Mouse (Mus musculus) liver, embryonic 16.5 days (tissue): ENCODE data around the gene Mmp24. TPM values are rescaled to one million over a fixed set of nuclear protein-coding genes. Genes with fewer than 3 reads are reported as not detected.

Experiments
- ATAC-seq: fragments of 200-750 bp; cut with Nextera tagmentation; 2 replicates; pipeline ENCODE4 v1.8.0; 2017; ENCODE audit warnings: low read depth, mild to moderate bottlenecking, moderate number of reproducible peaks, moderate library complexity
- H3K27ac ChIP-seq: fragments of 300-500 bp; sonication (generic); 2 replicates; pipeline ENCODE4 v1.5.1; 2014; ENCODE audit warnings: mild to moderate bottlenecking, low read length
- H3K27me3 ChIP-seq: fragments of 300-500 bp; sonication (generic); 2 replicates; pipeline ENCODE4 v1.6.1; 2014; ENCODE audit warnings: low read depth, low read length, mixed read lengths; ENCODE audit not compliant: control insufficient read depth, insufficient read depth
- H3K36me3 ChIP-seq: fragments of 300-500 bp; sonication (generic); 2 replicates; pipeline ENCODE4 v1.6.1; 2014; ENCODE audit warnings: mild to moderate bottlenecking; ENCODE audit not compliant: control insufficient read depth, insufficient read depth
- H3K4me1 ChIP-seq: fragments of 300-500 bp; sonication (generic); 2 replicates; pipeline ENCODE4 v1.6.1; 2014; ENCODE audit warnings: low read depth, low read length, mixed read lengths; ENCODE audit not compliant: control insufficient read depth
- H3K4me2 ChIP-seq: fragments of 300-500 bp; sonication (generic); 2 replicates; pipeline ENCODE4 v1.6.1; 2014; ENCODE audit warnings: low read depth, low read length, mixed read lengths
- H3K4me3 ChIP-seq: fragments of 300-500 bp; sonication (generic); 2 replicates; pipeline ENCODE4 v1.5.1; 2014; ENCODE audit warnings: low read depth, mild to moderate bottlenecking, low read length
- H3K9ac ChIP-seq: fragments of 300-500 bp; sonication (generic); 2 replicates; pipeline ENCODE4 v1.6.1; 2014; ENCODE audit warnings: low read depth, low read length
- H3K9me3 ChIP-seq: fragments of 300-500 bp; sonication (generic); replicated peaks from 2 replicates; pipeline ENCODE4 v1.6.1; 2016; ENCODE audit warnings: low read length; ENCODE audit not compliant: control insufficient read depth
- WGBS: fragments of 180-500 bp; shearing (Covaris S2); extraction: QIAGEN DNeasy Blood & Tissue Kit; methylation state at CpG from one replicate; pipeline ENCODE4 v1.1.7; 2014; ENCODE audit not compliant: insufficient replicate concordance; 5-methylcytosine and 5-hydroxymethylcytosine counted together
- polyA plus RNA-seq: library from polyadenylated mRNA; unstranded; fragments of >200 nt; fragmentation: Nextera tagmentation; extraction: Ambion mirVana; gene quantifications from 2 replicates; pipeline ENCODE4 v1.2.1, GENCODE M21; 2015

The Mmp24 gene
- polyA plus RNA-seq, 1 experiment from 2014 or later: not detected

DNA sequence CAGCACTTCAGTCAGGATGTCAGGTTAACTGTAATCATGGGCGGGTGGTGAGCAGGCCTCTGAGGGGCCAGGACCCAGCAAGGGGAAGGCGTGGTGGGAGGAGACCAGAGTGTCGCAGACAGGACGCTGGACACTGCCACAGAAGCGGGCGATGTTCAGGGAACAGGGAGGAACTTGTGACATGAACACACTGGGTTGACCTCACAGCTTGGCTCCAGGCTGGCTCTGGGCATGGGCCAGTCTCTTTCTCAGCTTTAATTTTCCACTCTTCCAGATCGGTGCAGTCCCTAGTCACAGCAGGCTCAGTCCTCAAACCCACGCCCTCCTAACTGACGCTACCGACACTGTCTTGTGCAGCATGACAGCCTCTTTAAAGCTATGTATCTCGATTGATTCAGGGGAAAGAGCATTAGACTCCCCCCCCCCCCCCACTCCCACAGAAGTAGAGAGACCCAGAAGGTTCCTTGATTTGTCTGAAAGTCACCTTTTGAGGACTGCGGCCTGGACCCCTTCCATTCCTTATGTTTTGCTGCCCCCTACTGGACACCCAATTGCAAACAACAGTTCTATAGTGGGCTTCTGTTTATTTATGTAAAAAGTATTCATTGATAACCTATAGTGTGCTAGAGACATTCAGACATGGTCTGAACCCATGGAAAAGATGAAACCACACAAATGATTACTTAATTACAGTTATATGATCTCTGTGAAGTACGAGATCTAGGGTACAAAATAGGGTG, 10.3 kb upstream of the Mmp24 start:
- no peak overlapping the region for H3K4me3 ChIP-seq
- no peaks in the 10 kb centered on the region for H3K27me3 ChIP-seq
- no peaks in the 10 kb centered on the region for H3K36me3 ChIP-seq
- no peak overlapping the region for H3K9ac ChIP-seq
- WGBS: 48% methylated on average over 13 of the region's 13 CpGs
- no peak overlapping the region for H3K27ac ChIP-seq
- ATAC-seq: no peak
- no peak overlapping the region for H3K4me2 ChIP-seq
- H3K4me1 ChIP-seq: no peaks in the 10 kb centered on the region
- no peaks in the 10 kb centered on the region for H3K9me3 ChIP-seq

GRCm38 (mm10) chr2:155773664-155774063, 1.5 kb upstream of the Mmp24 start:
- peaks cover 59% of the 10 kb centered on the region for H3K27me3 ChIP-seq

DNA sequence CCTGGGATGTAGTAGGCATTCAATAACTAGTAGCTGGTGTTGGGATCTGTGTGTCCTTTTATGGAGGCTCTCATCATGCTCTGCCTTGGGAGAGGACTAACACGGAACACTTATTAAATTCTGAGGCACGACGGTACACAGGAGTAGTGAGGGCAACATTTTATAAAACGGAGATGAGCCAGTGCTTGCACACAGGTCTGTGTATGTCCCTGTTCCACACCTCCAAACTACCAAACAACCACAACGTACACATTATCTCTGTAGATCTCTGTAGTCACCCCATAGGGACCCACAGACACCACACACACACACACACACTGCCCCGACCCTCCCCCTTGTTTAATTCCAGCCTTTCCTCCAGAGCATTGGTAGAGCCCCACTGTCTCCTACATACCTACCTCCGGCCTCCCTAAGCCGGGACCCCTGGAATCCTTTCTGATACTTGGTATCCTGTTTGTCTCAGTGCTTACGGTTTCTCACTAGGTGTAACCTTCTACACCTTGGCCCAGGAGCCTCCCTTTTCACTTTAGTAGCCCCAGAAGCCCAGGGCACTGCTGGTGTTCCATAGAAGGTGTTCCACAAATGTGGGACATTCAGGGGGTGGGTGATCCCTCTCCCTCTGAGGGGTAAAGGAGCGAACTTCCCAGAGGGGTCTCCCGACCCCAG, 748 bp upstream of the Mmp24 start:
- H3K36me3 ChIP-seq: no peaks in the 10 kb centered on the region
- no peak overlapping the region for H3K4me3 ChIP-seq
- H3K9ac ChIP-seq: no peak overlapping the region
- no peak overlapping the region for H3K4me2 ChIP-seq
- H3K4me1 ChIP-seq: no peaks in the 10 kb centered on the region; the same call in 1 of the 2 replicates
- H3K9me3 ChIP-seq: no peaks in the 10 kb centered on the region
- H3K27me3 ChIP-seq: peaks cover 59% of the 10 kb centered on the region
- no peak overlapping the region for H3K27ac ChIP-seq
- WGBS: 45% methylated on average over 11 of the region's 11 CpGs
- ATAC-seq: no peak

More at GRCm38 (mm10) chr2:155773664-155774063, 1.5 kb upstream of the Mmp24 start:
- Histone ChIP-seq H3K27ac (no peak overlapping the region), H3K9me3 (no peaks in the 10 kb centered on the region), H3K4me2 (no peak overlapping the region), H3K4me3 (no peak overlapping the region), H3K9ac (no peak overlapping the region), H3K4me1 (no peaks in the 10 kb centered on the region; the same call in 1 of the 2 replicates), H3K36me3 (no peaks in the 10 kb centered on the region)
- WGBS: 48% methylated on average over 4 of the region's 4 CpGs
- no peak for ATAC-seq

DNA sequence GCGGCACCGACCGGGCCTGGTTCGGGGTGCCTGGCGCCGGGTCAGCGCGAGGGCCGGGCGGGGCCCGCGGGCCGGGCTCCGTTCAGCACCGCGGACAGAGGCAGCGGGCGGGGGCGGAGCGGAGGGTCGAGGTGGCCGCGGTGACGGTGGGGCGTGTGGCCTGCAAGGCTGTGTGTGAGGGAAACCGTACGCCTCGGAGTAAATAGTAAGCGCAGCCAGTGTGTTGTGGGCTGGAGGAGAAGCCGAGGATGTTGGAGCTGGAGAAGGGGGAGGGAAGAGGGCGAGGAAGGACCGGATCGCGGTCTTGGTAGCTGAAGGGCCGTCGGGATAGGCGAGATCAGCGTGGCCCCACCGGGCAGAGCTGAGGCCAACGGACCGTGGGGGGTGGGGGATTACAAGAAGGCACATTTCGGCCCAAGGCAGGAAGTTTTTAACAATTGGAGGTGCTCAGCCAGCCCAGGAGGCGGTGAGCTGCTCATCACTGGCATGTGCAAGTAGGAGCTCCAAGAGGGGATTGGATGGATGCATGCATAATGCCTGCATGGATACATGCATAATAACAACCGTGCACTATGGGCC, 632 bp downstream of the Mmp24 start:
- H3K27ac ChIP-seq: no peak overlapping the region
- no peak overlapping the region for H3K9ac ChIP-seq
- H3K9me3 ChIP-seq: no peaks in the 10 kb centered on the region
- no peak for ATAC-seq
- peak overlapping the region; percentile 64 for H3K4me2 ChIP-seq
- no peaks in the 10 kb centered on the region; the same call in 1 of the 2 replicates for H3K4me1 ChIP-seq
- H3K27me3 ChIP-seq: peaks cover 59% of the 10 kb centered on the region
- 2% methylated on average over 42 of the region's 44 CpGs for WGBS
- peak overlapping the region; percentile 54 for H3K4me3 ChIP-seq
- H3K36me3 ChIP-seq: no peaks in the 10 kb centered on the region

GRCm38 (mm10) chr2:155776824-155777687, 1.9 kb downstream of the Mmp24 start:
- Histone ChIP-seq H3K27ac (no peak overlapping the region), H3K4me3 (no peak overlapping the region), H3K9ac (no peak overlapping the region), H3K36me3 (no peaks in the 10 kb centered on the region), H3K4me2 (no peak overlapping the region), H3K27me3 (peaks cover 56% of the 10 kb centered on the region), H3K9me3 (no peaks in the 10 kb centered on the region), H3K4me1 (no peaks in the 10 kb centered on the region; the same call in 1 of the 2 replicates)
- 51% methylated on average over 10 of the region's 10 CpGs for WGBS
- no peak for ATAC-seq

GRCm38 (mm10) chr2:155777688-155777985, 2.5 kb downstream of the Mmp24 start:
- H3K4me3 ChIP-seq: no peak overlapping the region
- H3K4me1 ChIP-seq: no peaks in the 10 kb centered on the region; the same call in 1 of the 2 replicates
- H3K9me3 ChIP-seq: no peaks in the 10 kb centered on the region
- no peak for ATAC-seq
- no peak overlapping the region for H3K9ac ChIP-seq
- peaks cover 53% of the 10 kb centered on the region for H3K27me3 ChIP-seq
- no peaks in the 10 kb centered on the region for H3K36me3 ChIP-seq
- 62% methylated on average over 4 of the region's 4 CpGs for WGBS
- H3K27ac ChIP-seq: no peak overlapping the region
- no peak overlapping the region for H3K4me2 ChIP-seq

GRCm38 (mm10) chr2:155778004-155778403, 2.9 kb downstream of the Mmp24 start:
- no peak overlapping the region for H3K4me3 ChIP-seq
- peaks cover 49% of the 10 kb centered on the region for H3K27me3 ChIP-seq
- no peak for ATAC-seq
- no peaks in the 10 kb centered on the region; the same call in 1 of the 2 replicates for H3K4me1 ChIP-seq
- H3K36me3 ChIP-seq: no peaks in the 10 kb centered on the region
- H3K27ac ChIP-seq: no peak overlapping the region
- WGBS: 48% methylated on average over 6 of the region's 6 CpGs
- no peak overlapping the region for H3K9ac ChIP-seq
- H3K9me3 ChIP-seq: no peaks in the 10 kb centered on the region
- H3K4me2 ChIP-seq: no peak overlapping the region

- Histone ChIP-seq H3K36me3 (no peaks in the 10 kb centered on the region), H3K4me2 (no peak overlapping the region), H3K4me3 (no peak overlapping the region), H3K27ac (no peak overlapping the region), H3K9ac (no peak overlapping the region), H3K4me1 (no peaks in the 10 kb centered on the region; the same call in 1 of the 2 replicates), H3K27me3 (peaks cover 39% of the 10 kb centered on the region), H3K9me3 (no peaks in the 10 kb centered on the region)
- no peak for ATAC-seq
- WGBS: 37% methylated on average over 7 of the region's 7 CpGs
Observed at GRCm38 (mm10) chr2:155779066-155779465, 3.9 kb downstream of the Mmp24 start.
